Mouse (Mus musculus): ENCODE results near the gene Larp4b. TPM values are rescaled to one million over a fixed set of nuclear protein-coding genes. Genes with fewer than 3 reads are reported as not detected.
A peak's percentile ranks its signal among the peaks of the same experiment; 100 is the strongest.

Larp4b gene
- polyA plus RNA-seq, 1 experiment from 2014 or later: 34.5 TPM

GRCm38 (mm10) chr13:9128707-9129314, 35.1 kb downstream of the Larp4b start:
- Histone ChIP-seq H3K27ac (no peak overlapping the region), H3K4me3 (replicated peaks) (no peak overlapping the region), H3K36me3 (peaks cover 71% of the 10 kb centered on the region), H3K4me1 (no peaks in the 10 kb centered on the region), H3K27me3 (no peaks in the 10 kb centered on the region), H3K4me2 (no peak overlapping the region), H3K9me3 (replicated peaks) (no peaks in the 10 kb centered on the region), H3K9ac (no peak overlapping the region)
- 87% methylated on average over 6 of the region's 6 CpGs for WGBS
- ATAC-seq (replicated peaks; ENCODE audit: low FRiP score): peak; percentile 52; the same call in 1 of the 2 replicates

GRCm38 (mm10) chr13:9134421-9134820, 40.7 kb downstream of the Larp4b start:
- ATAC-seq (replicated peaks; ENCODE audit: low FRiP score): no peak
- Histone ChIP-seq H3K4me1 (no peaks in the 10 kb centered on the region), H3K36me3 (peaks cover 62% of the 10 kb centered on the region), H3K27ac (no peak overlapping the region), H3K9me3 (replicated peaks) (no peaks in the 10 kb centered on the region), H3K4me3 (replicated peaks) (no peak overlapping the region), H3K9ac (no peak overlapping the region), H3K4me2 (no peak overlapping the region), H3K27me3 (no peaks in the 10 kb centered on the region)
- 84% methylated on average over 2 of the region's 2 CpGs for WGBS

DNA sequence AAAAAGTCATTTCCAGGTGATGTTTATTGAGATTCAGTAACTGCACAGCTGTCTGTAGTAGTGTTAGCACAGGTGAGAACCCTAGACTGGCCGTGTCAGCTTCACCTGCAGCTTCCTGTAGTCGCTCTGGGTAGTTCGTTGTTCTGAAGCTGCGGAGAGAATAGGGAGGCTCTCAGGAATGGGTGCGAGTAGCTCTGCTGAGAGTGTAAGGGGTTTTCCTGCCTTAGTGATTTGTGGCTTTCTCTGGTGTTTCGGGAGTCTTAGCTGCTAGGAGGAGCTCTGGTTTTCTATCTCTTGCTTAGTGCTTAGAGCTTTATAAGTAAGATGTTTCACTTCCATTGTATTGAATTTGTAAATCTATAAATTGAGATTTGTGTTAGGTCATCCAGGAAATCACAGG, 42.4 kb downstream of the Larp4b start:
- Histone ChIP-seq H3K9me3 (replicated peaks) (no peaks in the 10 kb centered on the region), H3K9ac (no peak overlapping the region), H3K4me3 (replicated peaks) (no peak overlapping the region), H3K4me2 (no peak overlapping the region), H3K27ac (no peak overlapping the region), H3K36me3 (peaks cover 62% of the 10 kb centered on the region), H3K27me3 (no peaks in the 10 kb centered on the region), H3K4me1 (no peaks in the 10 kb centered on the region)
- no peak for ATAC-seq (replicated peaks; ENCODE audit: low FRiP score)
- WGBS: 81% methylated on average over 6 of the region's 6 CpGs

DNA sequence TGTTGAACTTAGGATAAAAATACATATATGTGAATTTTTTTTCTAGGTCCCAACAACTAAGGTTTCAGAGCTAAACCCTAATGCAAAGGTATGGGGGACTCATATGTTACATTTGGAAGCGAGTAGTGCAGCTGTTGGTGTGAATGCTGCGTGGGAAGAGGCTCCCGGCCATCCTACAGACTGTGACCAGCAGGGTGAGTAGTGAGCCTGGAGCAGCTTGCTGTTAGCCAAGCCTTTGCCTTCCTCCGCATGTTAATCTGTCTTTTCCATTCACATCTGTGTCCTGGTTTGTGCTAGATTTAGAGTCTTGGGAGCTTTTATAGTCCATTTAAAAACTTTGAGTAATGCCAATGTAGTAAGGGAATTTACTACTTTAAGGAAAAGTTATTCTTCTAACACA, 43.1 kb downstream of the Larp4b start:
- ATAC-seq (replicated peaks; ENCODE audit: low FRiP score): no peak
- 75% methylated on average over 4 of the region's 4 CpGs for WGBS
- no peaks in the 10 kb centered on the region for H3K4me1 ChIP-seq
- no peaks in the 10 kb centered on the region for H3K9me3 ChIP-seq (replicated peaks)
- H3K4me3 ChIP-seq (replicated peaks): no peak overlapping the region
- H3K9ac ChIP-seq: no peak overlapping the region
- no peak overlapping the region for H3K4me2 ChIP-seq
- H3K27me3 ChIP-seq: no peaks in the 10 kb centered on the region
- no peak overlapping the region for H3K27ac ChIP-seq
- peaks cover 66% of the 10 kb centered on the region for H3K36me3 ChIP-seq

GRCm38 (mm10) chr13:9139466-9139991, 45.8 kb downstream of the Larp4b start:
- peaks cover 89% of the 10 kb centered on the region for H3K36me3 ChIP-seq
- H3K4me3 ChIP-seq (replicated peaks): no peak overlapping the region
- no peaks in the 10 kb centered on the region for H3K4me1 ChIP-seq
- no peak overlapping the region for H3K9ac ChIP-seq
- H3K27me3 ChIP-seq: no peaks in the 10 kb centered on the region
- 76% methylated on average over 6 of the region's 6 CpGs for WGBS
- H3K9me3 ChIP-seq (replicated peaks): no peaks in the 10 kb centered on the region
- no peak for ATAC-seq (replicated peaks; ENCODE audit: low FRiP score)
- no peak overlapping the region for H3K4me2 ChIP-seq
- no peak overlapping the region for H3K27ac ChIP-seq

DNA sequence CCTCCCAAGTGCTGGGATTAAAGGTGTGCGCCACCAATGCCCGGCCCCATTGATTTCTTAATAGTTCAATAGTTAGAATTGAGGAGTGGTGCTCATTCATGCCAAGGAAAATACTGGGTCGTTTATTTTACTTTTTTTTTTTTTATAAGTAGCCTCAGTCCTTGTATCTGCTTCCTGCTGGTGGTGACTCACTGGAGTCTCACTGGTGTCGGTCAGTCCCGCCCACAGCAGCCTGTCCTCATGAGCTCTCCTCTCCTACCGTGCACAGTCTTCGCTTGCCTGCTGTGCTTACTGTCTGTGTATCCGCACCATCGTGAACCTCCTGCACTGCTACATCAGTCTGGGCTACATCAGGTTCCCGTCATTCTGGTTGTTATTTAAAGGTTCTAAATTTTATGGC, 46.5 kb downstream of the Larp4b start:
- 65% methylated on average over 10 of the region's 10 CpGs for WGBS
- Histone ChIP-seq H3K9ac (no peak overlapping the region), H3K9me3 (replicated peaks) (no peaks in the 10 kb centered on the region), H3K4me3 (replicated peaks) (no peak overlapping the region), H3K4me1 (no peaks in the 10 kb centered on the region), H3K27ac (no peak overlapping the region), H3K27me3 (no peaks in the 10 kb centered on the region), H3K36me3 (peaks cover 90% of the 10 kb centered on the region), H3K4me2 (no peak overlapping the region)
- peak; percentile 80 for ATAC-seq (replicated peaks; ENCODE audit: low FRiP score)

DNA sequence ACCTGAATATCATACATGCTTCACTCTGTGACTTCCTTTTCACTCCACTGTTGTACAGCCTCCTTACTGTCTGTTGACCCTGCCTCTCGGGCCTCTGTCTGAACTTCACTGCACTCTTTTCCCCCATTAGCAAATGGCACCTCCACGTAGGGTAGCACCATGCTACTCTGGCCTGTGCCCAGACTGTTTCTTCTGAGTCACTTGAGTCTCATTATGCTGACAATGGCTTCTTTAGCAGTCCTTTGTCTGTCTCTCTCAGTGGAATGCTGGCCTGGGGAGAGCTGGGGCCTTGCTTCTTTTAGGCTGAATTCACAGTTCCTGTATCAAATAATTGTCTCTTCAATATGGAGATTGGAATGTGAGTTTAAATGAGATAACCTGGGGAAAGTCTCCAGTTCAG, 48.7 kb downstream of the Larp4b start:
- H3K4me1 ChIP-seq: no peaks in the 10 kb centered on the region
- H3K27me3 ChIP-seq: no peaks in the 10 kb centered on the region
- ATAC-seq (replicated peaks; ENCODE audit: low FRiP score): no peak
- H3K27ac ChIP-seq: no peak overlapping the region
- H3K36me3 ChIP-seq: peaks cover 92% of the 10 kb centered on the region
- no peak overlapping the region for H3K9ac ChIP-seq
- no peak overlapping the region for H3K4me2 ChIP-seq
- H3K4me3 ChIP-seq (replicated peaks): no peak overlapping the region
- H3K9me3 ChIP-seq (replicated peaks): no peaks in the 10 kb centered on the region
- WGBS: 84% methylated on average over 2 of the region's 2 CpGs

- H3K9ac ChIP-seq: no peak overlapping the region
- 85% methylated on average over 2 of the region's 2 CpGs for WGBS
- H3K27ac ChIP-seq: no peak overlapping the region
- no peaks in the 10 kb centered on the region for H3K4me1 ChIP-seq
- H3K9me3 ChIP-seq (replicated peaks): no peaks in the 10 kb centered on the region
- H3K36me3 ChIP-seq: peaks cover 81% of the 10 kb centered on the region
- no peaks in the 10 kb centered on the region for H3K27me3 ChIP-seq
- H3K4me3 ChIP-seq (replicated peaks): no peak overlapping the region
- H3K4me2 ChIP-seq: no peak overlapping the region
- no peak for ATAC-seq (replicated peaks; ENCODE audit: low FRiP score)
These were observed 55.1 kb downstream of the Larp4b start for GRCm38 (mm10) chr13:9148830-9149229.

GRCm38 (mm10) chr13:9149473-9150217, 56.0 kb downstream of the Larp4b start:
- no peak overlapping the region for H3K4me3 ChIP-seq (replicated peaks)
- no peaks in the 10 kb centered on the region for H3K4me1 ChIP-seq
- ATAC-seq (replicated peaks; ENCODE audit: low FRiP score): no peak
- 75% methylated on average over 7 of the region's 7 CpGs for WGBS
- H3K4me2 ChIP-seq: no peak overlapping the region
- H3K9ac ChIP-seq: no peak overlapping the region
- no peaks in the 10 kb centered on the region for H3K27me3 ChIP-seq
- no peaks in the 10 kb centered on the region for H3K9me3 ChIP-seq (replicated peaks)
- peaks cover 81% of the 10 kb centered on the region for H3K36me3 ChIP-seq
- H3K27ac ChIP-seq: no peak overlapping the region

- H3K9ac ChIP-seq: no peak overlapping the region
- H3K4me2 ChIP-seq: no peak overlapping the region
- H3K27me3 ChIP-seq: no peaks in the 10 kb centered on the region
- no peaks in the 10 kb centered on the region for H3K9me3 ChIP-seq (replicated peaks)
- H3K4me1 ChIP-seq: no peaks in the 10 kb centered on the region
- no peak overlapping the region for H3K27ac ChIP-seq
- H3K36me3 ChIP-seq: peaks cover 80% of the 10 kb centered on the region
- no peak overlapping the region for H3K4me3 ChIP-seq (replicated peaks)
- ATAC-seq (replicated peaks; ENCODE audit: low FRiP score): no peak
- WGBS: 73% methylated on average over 6 of the region's 6 CpGs
These were observed 57.4 kb downstream of the Larp4b start for GRCm38 (mm10) chr13:9151100-9151499.

DNA sequence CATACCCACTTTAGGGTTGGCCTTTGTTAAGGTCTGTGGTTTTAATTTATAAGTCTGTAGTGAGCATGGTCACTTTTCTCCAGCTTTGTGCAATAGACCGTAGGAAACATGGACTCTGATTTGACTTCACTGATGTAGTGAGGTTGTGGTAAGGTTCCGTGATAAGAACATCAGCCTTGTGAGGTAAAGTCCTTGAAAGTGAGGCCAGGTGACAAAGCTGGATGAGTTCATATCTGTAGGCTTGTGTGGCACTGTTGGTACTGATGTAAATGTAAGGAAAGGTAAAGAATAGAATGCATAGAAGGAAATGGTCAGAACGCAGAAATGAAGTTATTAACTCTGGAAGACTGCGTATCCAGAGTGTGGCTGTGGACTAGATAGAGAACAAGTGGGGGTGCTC, 57.9 kb downstream of the Larp4b start:
- Histone ChIP-seq H3K9ac (no peak overlapping the region), H3K4me3 (replicated peaks) (no peak overlapping the region), H3K36me3 (peaks cover 80% of the 10 kb centered on the region), H3K4me2 (no peak overlapping the region), H3K27ac (no peak overlapping the region), H3K9me3 (replicated peaks) (no peaks in the 10 kb centered on the region), H3K4me1 (no peaks in the 10 kb centered on the region), H3K27me3 (no peaks in the 10 kb centered on the region)
- WGBS: 92% methylated on average over 4 of the region's 4 CpGs
- ATAC-seq (replicated peaks; ENCODE audit: low FRiP score): no peak

DNA sequence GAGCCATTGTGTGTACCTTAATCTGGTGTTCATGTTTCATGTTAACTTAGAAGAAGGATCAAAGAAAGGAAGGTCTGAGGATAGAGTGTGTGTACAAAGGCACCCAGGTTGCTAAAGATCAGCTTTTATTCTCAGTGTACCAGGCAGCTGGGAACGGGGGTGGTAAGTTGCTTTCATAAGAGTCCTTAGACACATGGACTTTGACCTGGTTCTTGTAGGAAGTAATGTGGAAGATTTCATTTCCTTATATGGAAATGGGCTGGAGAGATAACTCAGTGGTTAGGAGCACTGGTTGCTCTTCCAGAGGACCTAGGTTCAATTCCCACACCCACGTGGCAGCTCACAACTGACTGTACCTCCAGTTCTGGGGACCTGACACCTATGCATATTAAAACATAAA, 58.6 kb downstream of the Larp4b start:
- peaks cover 79% of the 10 kb centered on the region for H3K36me3 ChIP-seq
- no peak for ATAC-seq (replicated peaks; ENCODE audit: low FRiP score)
- no peaks in the 10 kb centered on the region for H3K4me1 ChIP-seq

More for the DNA sequence above, 58.6 kb downstream of the Larp4b start:
- H3K9ac ChIP-seq: no peak overlapping the region
- H3K27ac ChIP-seq: no peak overlapping the region
- H3K4me3 ChIP-seq (replicated peaks): no peak overlapping the region
- H3K4me2 ChIP-seq: no peak overlapping the region
- H3K9me3 ChIP-seq (replicated peaks): no peaks in the 10 kb centered on the region
- H3K27me3 ChIP-seq: no peaks in the 10 kb centered on the region
- WGBS: 81% methylated on average over 2 of the region's 2 CpGs

Data from kidney, embryonic 15.5 days (tissue).